Mouse (Mus musculus): Measurements from ENCODE around the gene Itga11. TPM values are rescaled to one million over a fixed set of nuclear protein-coding genes. Genes with fewer than 3 reads are reported as not detected.
"Not testable (repeated sequence)": the region's sequence is repeated elsewhere in the genome, so short reads cannot be mapped to it uniquely, and the experiment has no call there.

Itga11 gene
- total RNA-seq, 2 experiments from 2014 or later, result not detected

DNA sequence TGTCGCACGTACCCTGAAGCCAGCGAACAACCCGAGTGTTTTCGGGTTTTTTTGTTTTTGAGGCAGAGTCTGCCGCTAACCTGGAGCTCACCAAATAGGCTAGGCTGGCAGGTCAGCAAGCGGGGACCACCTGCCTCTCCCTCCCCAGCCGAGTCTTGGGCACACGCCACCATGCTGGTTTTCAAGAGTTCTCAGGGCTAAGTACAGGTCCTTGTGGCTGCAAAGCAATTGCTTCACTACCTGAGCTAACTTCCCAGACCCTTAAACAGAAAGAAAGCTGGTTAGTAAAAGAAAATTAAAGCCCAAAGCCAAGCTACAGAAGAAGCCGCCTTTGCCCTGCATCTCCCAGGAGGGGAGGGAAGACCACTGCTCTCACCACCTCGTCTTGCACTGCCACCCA, 72.8 kb downstream of the Itga11 start:
- ATAC-seq (replicated peaks; ENCODE audit: poor library complexity, severe bottlenecking), result no peak

- ATAC-seq (replicated peaks; ENCODE audit: poor library complexity, severe bottlenecking), result no peak
Measured at GRCm38 (mm10) chr9:62758288-62758687, 80.7 kb downstream of the Itga11 start.

DNA sequence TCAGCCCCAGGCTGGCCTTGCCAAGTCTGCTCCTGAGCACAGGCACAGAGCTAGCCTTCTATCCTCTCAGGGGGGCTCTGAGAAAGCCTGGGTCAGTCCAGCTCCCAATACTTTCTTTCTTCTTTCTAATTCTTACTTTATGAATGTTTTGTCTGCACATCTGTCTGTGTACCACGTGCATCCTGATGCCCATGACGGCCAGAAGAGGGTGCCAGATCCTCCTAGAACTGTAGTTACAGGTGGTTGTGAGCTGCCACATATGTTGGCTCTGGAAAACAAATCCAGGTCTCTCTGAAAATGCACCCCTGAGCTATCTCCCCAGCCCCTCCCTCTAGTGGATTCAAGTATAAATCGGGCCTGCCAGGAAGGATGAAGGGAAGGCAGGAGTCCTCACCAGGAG, 82.0 kb downstream of the Itga11 start:
- ATAC-seq (replicated peaks; ENCODE audit: poor library complexity, severe bottlenecking), result no peak

DNA sequence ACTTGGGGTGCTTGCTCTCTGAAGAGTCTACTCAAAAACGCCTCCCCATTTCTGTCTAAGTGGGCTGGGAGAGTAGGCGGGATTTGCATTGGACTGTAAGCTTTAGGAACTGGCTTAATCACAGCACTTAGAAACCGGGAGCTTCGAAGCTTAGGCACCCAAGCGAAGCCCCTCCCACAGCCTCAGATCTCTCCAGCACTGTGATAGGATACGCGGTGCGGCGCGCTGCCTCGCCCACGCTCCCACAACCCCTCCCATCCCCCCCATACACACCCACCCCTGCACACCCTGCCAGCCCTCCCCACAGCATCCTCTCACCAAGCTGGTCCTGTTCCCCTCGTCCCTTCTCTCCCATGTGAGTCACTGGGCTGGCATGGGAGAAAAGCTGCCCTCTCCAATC, 85.9 kb downstream of the Itga11 start:
- no peak for ATAC-seq (replicated peaks; ENCODE audit: poor library complexity, severe bottlenecking)

DNA sequence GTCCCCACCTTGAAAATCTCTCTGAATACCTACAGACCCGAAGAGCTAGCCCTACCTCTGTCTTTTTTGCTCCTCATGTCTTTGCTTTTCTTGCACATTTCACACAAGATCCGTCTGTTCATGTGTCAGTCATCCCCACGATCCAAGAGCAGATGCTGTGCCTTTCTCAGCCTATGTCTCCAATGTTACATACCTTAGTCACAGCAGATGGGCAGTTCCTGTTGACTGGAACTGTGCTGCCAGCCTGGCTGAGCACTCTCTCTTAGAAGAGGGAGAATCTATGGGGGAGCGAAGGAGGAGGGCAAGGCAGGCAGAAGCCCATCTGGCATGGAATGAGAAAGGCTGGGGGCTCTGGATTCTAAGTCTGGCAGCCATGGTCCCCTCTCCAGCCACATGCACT, 87.7 kb downstream of the Itga11 start:
- no peak for ATAC-seq (replicated peaks; ENCODE audit: poor library complexity, severe bottlenecking)

- no peak for ATAC-seq (replicated peaks; ENCODE audit: poor library complexity, severe bottlenecking)
Measured at GRCm38 (mm10) chr9:62767464-62767863, 89.8 kb downstream of the Itga11 start.

GRCm38 (mm10) chr9:62768361-62768760, 90.7 kb downstream of the Itga11 start:
- no peak for ATAC-seq (replicated peaks; ENCODE audit: poor library complexity, severe bottlenecking)

- no peak for ATAC-seq (replicated peaks; ENCODE audit: poor library complexity, severe bottlenecking)
Measured at GRCm38 (mm10) chr9:62772746-62773145, 95.1 kb downstream of the Itga11 start.

- no peak for ATAC-seq (replicated peaks; ENCODE audit: poor library complexity, severe bottlenecking)
Measured at GRCm38 (mm10) chr9:62775464-62775863, 97.8 kb downstream of the Itga11 start.

DNA sequence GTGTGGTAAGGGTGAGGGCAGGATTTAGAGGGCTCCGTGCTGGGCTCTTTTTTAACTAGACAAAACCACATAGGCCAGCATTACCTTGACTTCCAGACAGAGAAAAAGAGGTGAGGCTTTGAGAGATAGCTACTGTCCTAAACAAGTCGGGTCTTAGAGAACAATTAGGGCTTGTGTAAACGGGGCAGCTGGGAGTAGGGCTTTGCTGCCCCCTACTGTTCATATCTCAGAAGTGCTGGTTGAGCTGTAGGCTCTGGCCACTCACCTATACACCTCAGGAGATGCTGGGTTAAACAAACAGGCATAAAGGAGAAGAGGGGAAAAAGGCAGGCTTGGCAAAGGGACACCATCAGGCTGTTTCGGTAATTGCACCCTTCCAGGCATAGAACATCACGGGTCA, 99.8 kb downstream of the Itga11 start:
- peak; percentile 72 for ATAC-seq (replicated peaks; ENCODE audit: poor library complexity, severe bottlenecking)

DNA sequence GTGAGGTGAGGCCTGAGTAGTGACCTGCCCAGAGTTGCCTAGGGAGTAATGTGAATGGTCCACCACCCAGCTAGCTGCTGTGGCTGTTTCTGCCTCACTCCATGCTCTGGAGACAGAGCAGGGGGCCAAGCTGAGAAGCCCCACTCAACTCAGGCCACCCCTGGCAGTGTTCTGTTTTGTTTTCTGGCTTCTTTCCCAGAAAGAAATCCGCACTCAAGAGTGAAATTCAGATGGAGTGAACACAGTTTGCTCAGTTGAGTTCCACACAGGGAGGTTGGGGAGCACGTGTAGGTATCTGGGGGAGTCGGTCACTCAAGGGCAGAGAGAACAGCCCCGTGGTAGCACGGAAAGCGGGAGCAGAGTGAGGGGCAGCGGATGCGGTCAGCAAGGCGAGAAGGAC, 101.1 kb downstream of the Itga11 start:
- no peak for ATAC-seq (replicated peaks; ENCODE audit: poor library complexity, severe bottlenecking)

GRCm38 (mm10) chr9:62781965-62782364, 104.3 kb downstream of the Itga11 start:
- ATAC-seq (replicated peaks; ENCODE audit: poor library complexity, severe bottlenecking), result no peak

GRCm38 (mm10) chr9:62782976-62783781, 105.6 kb downstream of the Itga11 start:
- ATAC-seq (replicated peaks; ENCODE audit: poor library complexity, severe bottlenecking), result no peak

- ATAC-seq (replicated peaks; ENCODE audit: poor library complexity, severe bottlenecking), result no peak
Measured at GRCm38 (mm10) chr9:62784233-62784632, 106.6 kb downstream of the Itga11 start.

GRCm38 (mm10) chr9:62786721-62787120, 109.1 kb downstream of the Itga11 start:
- ATAC-seq (replicated peaks; ENCODE audit: poor library complexity, severe bottlenecking), result no peak

DNA sequence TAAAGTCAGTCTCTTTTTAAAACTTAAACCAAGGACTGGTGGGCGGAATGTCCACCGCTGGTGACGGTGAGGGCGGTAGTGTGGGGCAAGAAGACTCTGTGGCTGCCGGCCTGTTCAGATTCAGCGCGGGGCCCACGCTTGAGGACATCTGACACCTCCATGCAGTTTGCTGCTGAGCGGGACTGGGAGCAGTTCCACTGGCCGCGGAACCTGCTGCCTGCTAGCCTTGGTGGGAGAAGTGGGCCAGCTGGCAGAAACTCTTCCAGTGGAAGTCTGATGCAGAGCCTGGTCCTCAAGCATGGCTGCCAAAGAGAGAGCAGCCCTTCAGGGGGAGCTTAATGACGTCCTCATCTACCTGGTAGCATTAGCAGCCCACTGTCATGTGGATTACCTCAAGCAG, 112.2 kb downstream of the Itga11 start:
- ATAC-seq (replicated peaks; ENCODE audit: poor library complexity, severe bottlenecking), result no peak

DNA sequence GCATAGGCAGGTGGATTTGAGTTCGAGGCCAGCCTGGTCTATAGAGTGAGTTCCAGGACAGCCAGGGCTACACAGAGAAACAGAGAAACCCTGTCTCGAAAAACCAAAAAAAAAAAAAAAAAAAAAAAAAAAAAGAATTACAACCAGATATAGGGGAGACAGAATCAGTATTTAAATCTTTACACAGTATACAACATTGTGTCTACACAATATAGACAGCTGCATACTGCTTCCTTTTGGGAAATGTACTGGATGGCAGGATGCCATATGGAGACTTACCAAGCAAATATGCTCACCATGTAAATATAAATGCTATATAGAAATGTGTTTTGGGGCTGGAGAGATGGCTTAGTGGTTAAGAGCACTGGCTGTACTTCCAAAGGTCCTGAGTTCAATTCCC, 121.6 kb downstream of the Itga11 start:
- ATAC-seq (replicated peaks; ENCODE audit: poor library complexity, severe bottlenecking), result not testable (repeated sequence)

DNA sequence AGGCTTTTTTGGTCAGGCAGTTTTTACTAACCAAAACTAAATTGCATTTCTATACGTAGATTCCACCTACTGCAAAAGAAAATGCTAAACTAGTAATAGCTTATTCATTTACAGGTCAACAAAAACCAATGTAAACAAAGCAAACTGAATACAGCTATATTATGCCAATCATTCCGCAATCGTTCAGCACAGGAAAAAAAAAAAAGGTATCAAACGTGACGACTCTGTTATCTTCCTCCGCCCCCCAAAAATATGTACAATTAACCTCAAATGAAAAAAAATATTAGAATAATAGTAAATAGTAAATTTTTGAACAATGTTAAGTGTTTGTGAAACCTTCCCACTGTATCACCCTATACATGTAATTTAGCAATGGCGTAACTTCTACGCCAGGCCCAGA, 132.5 kb downstream of the Itga11 start:
- ATAC-seq (replicated peaks; ENCODE audit: poor library complexity, severe bottlenecking), result no peak

GRCm38 (mm10) chr9:62810543-62811515, 133.2 kb downstream of the Itga11 start:
- peak; percentile 41 for ATAC-seq (replicated peaks; ENCODE audit: poor library complexity, severe bottlenecking)

DNA sequence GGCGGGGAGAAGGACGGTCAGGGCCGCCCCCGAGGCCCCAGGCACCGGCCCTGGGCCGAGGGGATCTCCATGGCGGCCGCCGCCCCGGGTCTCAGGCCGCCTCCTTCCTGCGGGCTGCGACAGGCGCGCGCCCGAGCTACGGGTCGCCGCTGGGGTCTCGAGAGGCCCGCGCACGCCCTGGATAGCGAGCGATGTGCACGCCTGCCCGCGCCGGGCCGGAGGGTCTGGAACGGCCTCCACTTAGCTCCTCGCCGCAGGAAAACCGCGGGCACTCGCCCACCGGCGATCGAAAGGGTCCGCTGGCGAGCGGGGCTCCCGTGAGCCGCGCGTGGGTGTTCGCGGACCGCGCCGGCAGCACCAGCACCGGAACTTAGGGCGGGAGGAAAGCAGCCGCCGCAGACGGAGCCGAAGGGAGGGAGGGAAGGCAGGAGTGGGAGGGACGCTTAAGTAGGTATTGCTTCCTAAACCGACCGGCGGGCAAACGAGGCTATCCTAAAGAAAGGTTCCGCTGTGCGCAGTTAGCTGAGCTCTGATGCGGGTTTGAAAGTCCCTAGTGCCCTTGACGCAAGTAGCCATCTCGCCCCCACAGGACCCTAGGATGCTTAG, 134.0 kb downstream of the Itga11 start, which contains the start of gene Fem1b:
Fem1b (minus strand) TSS at position 419 of the 606 bp plus-strand sequence.
- peak; percentile 92 for ATAC-seq (replicated peaks; ENCODE audit: poor library complexity, severe bottlenecking)

Data from granulocyte monocyte progenitor cell, adult 5-6 weeks (primary cell).